Mouse (Mus musculus): ENCODE data around the gene Pomgnt1. TPM values are rescaled to one million over a fixed set of nuclear protein-coding genes. Genes with fewer than 3 reads are reported as not detected.

The Pomgnt1 gene
- polyA plus RNA-seq, 1 experiment from 2014 or later, result 67.3 TPM

- no peak overlapping the region for H3K27ac ChIP-seq (ENCODE audit: low read length)
- H3K4me3 ChIP-seq (replicated peaks; ENCODE audit: low read length), result no peak overlapping the region
- no peaks in the 10 kb centered on the region for H3K27me3 ChIP-seq (replicated peaks; ENCODE audit: control insufficient read depth, insufficient read depth, low read length)
- no peaks in the 10 kb centered on the region for H3K9me3 ChIP-seq (ENCODE audit: control insufficient read depth, low read length)
- WGBS, result 78% methylated on average over 3 of the region's 3 CpGs
- H3K4me1 ChIP-seq (replicated peaks; ENCODE audit: control insufficient read depth, insufficient read depth, low read length), result no peaks in the 10 kb centered on the region
- no peaks in the 10 kb centered on the region for H3K36me3 ChIP-seq (ENCODE audit: control insufficient read depth, insufficient read depth)
- H3K4me2 ChIP-seq (ENCODE audit: low read length), result no peak overlapping the region
- no peak for ATAC-seq
- no peak overlapping the region for H3K9ac ChIP-seq (replicated peaks; ENCODE audit: low read depth, low read length)
Observed at GRCm38 (mm10) chr4:116204422-116204821, 80.8 kb downstream of the Pomgnt1 start.

DNA sequence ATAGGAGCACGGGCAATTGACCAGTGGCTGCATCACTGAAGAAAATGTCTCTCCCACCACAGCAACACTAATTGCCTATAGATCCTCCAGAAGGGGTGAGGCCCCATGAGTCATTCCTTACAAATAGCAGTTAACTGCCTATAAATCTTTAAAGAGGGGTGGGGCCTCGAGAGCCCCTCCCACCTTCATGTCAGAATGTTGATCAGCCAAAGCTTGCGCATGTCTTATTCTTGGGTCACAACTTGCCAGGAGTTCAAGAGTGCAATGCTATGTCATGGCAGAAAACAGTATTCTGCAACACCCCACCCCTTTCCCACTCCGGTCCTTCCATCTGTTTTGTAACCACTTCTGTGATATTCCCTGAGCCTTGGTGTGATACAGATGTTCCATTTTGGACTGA is 82.9 kb downstream of the Pomgnt1 start:
- no peaks in the 10 kb centered on the region for H3K27me3 ChIP-seq (replicated peaks; ENCODE audit: control insufficient read depth, insufficient read depth, low read length)
- no peaks in the 10 kb centered on the region for H3K9me3 ChIP-seq (ENCODE audit: control insufficient read depth, low read length)
- WGBS, result 90% methylated on average over 4 of the region's 4 CpGs
- no peak overlapping the region for H3K27ac ChIP-seq (ENCODE audit: low read length)
- no peaks in the 10 kb centered on the region for H3K4me1 ChIP-seq (replicated peaks; ENCODE audit: control insufficient read depth, insufficient read depth, low read length)
- no peak overlapping the region for H3K4me2 ChIP-seq (ENCODE audit: low read length)
- ATAC-seq, result no peak
- H3K36me3 ChIP-seq (ENCODE audit: control insufficient read depth, insufficient read depth), result no peaks in the 10 kb centered on the region
- H3K4me3 ChIP-seq (replicated peaks; ENCODE audit: low read length), result no peak overlapping the region
- no peak overlapping the region for H3K9ac ChIP-seq (replicated peaks; ENCODE audit: low read depth, low read length)

- no peak overlapping the region for H3K9ac ChIP-seq (replicated peaks; ENCODE audit: low read depth, low read length)
- H3K4me3 ChIP-seq (replicated peaks; ENCODE audit: low read length), result no peak overlapping the region
- H3K27me3 ChIP-seq (replicated peaks; ENCODE audit: control insufficient read depth, insufficient read depth, low read length), result no peaks in the 10 kb centered on the region
- no peaks in the 10 kb centered on the region for H3K36me3 ChIP-seq (ENCODE audit: control insufficient read depth, insufficient read depth)
- H3K27ac ChIP-seq (ENCODE audit: low read length), result no peak overlapping the region
- H3K9me3 ChIP-seq (ENCODE audit: control insufficient read depth, low read length), result no peaks in the 10 kb centered on the region
- no peak for ATAC-seq
- no peak overlapping the region for H3K4me2 ChIP-seq (ENCODE audit: low read length)
- 78% methylated on average over 1 of the region's 1 CpGs for WGBS
- H3K4me1 ChIP-seq (replicated peaks; ENCODE audit: control insufficient read depth, insufficient read depth, low read length), result no peaks in the 10 kb centered on the region
Observed at GRCm38 (mm10) chr4:116208891-116209290, 85.3 kb downstream of the Pomgnt1 start.

Other genes starting within 250 kb of the Pomgnt1 start
- gene Kncn, start 239.4 kb upstream of the Pomgnt1 start, polyA plus RNA-seq (2015; fragmentation: Nextera tagmentation; extraction: Ambion mirVana), result 0.18 TPM in 1 of 2 replicates, not detected in the other
- 0.15 and 0.47 TPM in 2 replicates for gene 6430628N08Rik, start 233.2 kb upstream of the Pomgnt1 start, polyA plus RNA-seq (2015; fragmentation: Nextera tagmentation; extraction: Ambion mirVana)
- gene Dmbx1, start 183.9 kb upstream of the Pomgnt1 start, polyA plus RNA-seq (2015; fragmentation: Nextera tagmentation; extraction: Ambion mirVana), result 0.10 TPM in 1 of 2 replicates, not detected in the other
- gene Faah, start 105.9 kb upstream of the Pomgnt1 start, polyA plus RNA-seq (2015; fragmentation: Nextera tagmentation; extraction: Ambion mirVana), result 12.7 and 17.1 TPM in 2 replicates
- 13.2 and 13.4 TPM in 2 replicates for gene Nsun4, start 70.0 kb upstream of the Pomgnt1 start, polyA plus RNA-seq (2015; fragmentation: Nextera tagmentation; extraction: Ambion mirVana)
- gene Uqcrh, start 48.8 kb upstream of the Pomgnt1 start, polyA plus RNA-seq (2015; fragmentation: Nextera tagmentation; extraction: Ambion mirVana), result 409 and 411 TPM in 2 replicates
- 67.0 and 71.0 TPM in 2 replicates for gene Lrrc41, start 48.6 kb upstream of the Pomgnt1 start, polyA plus RNA-seq (2015; fragmentation: Nextera tagmentation; extraction: Ambion mirVana)
- gene Rad54l, start 150 bp upstream of the Pomgnt1 start, polyA plus RNA-seq (2015; fragmentation: Nextera tagmentation; extraction: Ambion mirVana), result 18.6 and 18.8 TPM in 2 replicates
- 2.6 and 2.7 TPM in 2 replicates for gene Lurap1, start 27.5 kb downstream of the Pomgnt1 start, polyA plus RNA-seq (2015; fragmentation: Nextera tagmentation; extraction: Ambion mirVana)
- 0.10 and 0.19 TPM in 2 replicates for gene Tspan1, start 43.8 kb downstream of the Pomgnt1 start, polyA plus RNA-seq (2015; fragmentation: Nextera tagmentation; extraction: Ambion mirVana)
- not detected in 2 replicates for gene 1700042G07Rik, start 49.5 kb downstream of the Pomgnt1 start, polyA plus RNA-seq (2015; fragmentation: Nextera tagmentation; extraction: Ambion mirVana)
- not detected in 2 replicates for gene Gm49337, start 49.5 kb downstream of the Pomgnt1 start, polyA plus RNA-seq (2015; fragmentation: Nextera tagmentation; extraction: Ambion mirVana)
- 83.3 and 86.9 TPM in 2 replicates for gene Pik3r3, start 97.8 kb downstream of the Pomgnt1 start, polyA plus RNA-seq (2015; fragmentation: Nextera tagmentation; extraction: Ambion mirVana)

All from forebrain, embryonic 16.5 days (tissue).